Mouse (Mus musculus) CH12.LX (cell line): ENCODE results near the gene Ccnk.

ENCODE experiments used
- CTCF ChIP-seq, 2 experiments: IDR thresholded peaks in 1 of 2; conservative IDR thresholded peaks in 1 of 2; 2 replicates each; pipeline ENCODE4 v1.5.1; 2011 to 2012; ENCODE audit warnings: low read depth in 2 of 2, low read length in 2 of 2, improper control_type of control experiment in 1 of 2, inconsistent platforms in 1 of 2, mild to moderate bottlenecking in 1 of 2, moderate library complexity in 1 of 2
- E2F4 ChIP-seq: IDR thresholded peaks from 2 replicates; pipeline ENCODE4 v1.6.1; 2011; ENCODE audit warnings: low read depth, low read length, improper control_type of control experiment; ENCODE audit not compliant: insufficient replicate concordance
- HCFC1 ChIP-seq: IDR thresholded peaks from 2 replicates; pipeline ENCODE4 v1.6.1; 2012; ENCODE audit warnings: low read depth, mild to moderate bottlenecking, inconsistent platforms, low read length, improper control_type of control experiment
- POLR2A ChIP-seq: IDR thresholded peaks from 2 replicates; pipeline ENCODE4 v1.6.1; 2011; ENCODE audit warnings: low read depth, mild to moderate bottlenecking, improper control_type of control experiment, low read length
- TCF12 ChIP-seq: IDR thresholded peaks from 2 replicates; pipeline ENCODE4 v1.6.1; 2014; ENCODE audit warnings: low read depth, mild to moderate bottlenecking, inconsistent platforms, low read length, improper control_type of control experiment

DNA sequence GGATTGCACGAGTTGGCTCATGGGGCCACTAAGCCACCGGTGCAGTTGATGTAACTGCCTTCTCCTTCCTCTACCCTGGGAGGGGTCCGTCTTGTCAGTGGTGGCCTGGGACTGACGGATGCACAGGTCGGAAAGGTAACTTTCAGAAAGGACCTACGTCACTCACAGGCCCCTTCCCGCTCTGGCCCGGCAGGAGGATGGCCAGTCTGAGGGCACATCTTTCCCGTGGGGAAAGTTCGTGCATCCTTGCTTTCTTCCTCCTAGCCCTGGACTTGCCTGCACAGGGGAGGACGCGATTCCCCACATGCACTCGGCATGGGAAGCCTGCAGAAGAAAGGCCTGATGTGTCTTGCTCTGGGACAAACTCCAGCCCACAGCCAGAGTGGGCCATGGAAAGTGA, 46.8 kb downstream of the Ccnk start:
- no peak for TF ChIP-seq E2F4
- no peak for TF ChIP-seq CTCF (conservative IDR thresholded peaks at IDR 0.05 in 1 of 2, IDR thresholded peaks at IDR 0.05 in 1 of 2; ENCODE audit: low read depth in 2 of 2, low read length in 2 of 2)
- no peak for TF ChIP-seq TCF12
- no peak for TF ChIP-seq POLR2A
- TF ChIP-seq HCFC1: no peak
